In the genomic region with DNA sequence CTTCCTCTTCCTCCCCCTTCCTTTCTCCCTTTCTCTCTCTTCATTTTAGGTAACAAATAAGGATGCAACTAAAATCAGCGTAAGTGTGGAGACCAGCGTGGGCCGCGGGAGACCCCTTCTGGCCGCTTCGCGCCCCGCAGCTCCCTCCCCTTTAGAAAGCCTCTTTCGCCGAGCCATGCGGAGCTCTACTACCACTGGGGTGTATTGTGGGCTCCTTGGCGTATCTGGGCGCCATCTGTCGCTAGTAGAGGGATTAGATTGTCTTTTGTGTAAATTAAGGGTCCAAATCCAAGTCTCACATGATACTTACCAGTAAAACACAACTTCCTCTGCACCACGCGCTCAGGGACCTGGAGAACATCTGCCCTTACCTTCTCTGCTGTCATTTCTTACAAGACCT, we compare ENCODE assay signal across 8 mouse cellular contexts. TPM values are rescaled to one million over a fixed set of nuclear protein-coding genes. Genes with fewer than 3 reads are reported as not detected.
A peak's percentile ranks its signal among the peaks of the same experiment; 100 is the strongest.
DNase-seq lines count a peak whose midpoint lies in the region; ATAC-seq and TF ChIP-seq lines count a peak whose summit lies in the region.

No protein-coding gene starts in this region.

- H3K36me3 ChIP-seq in CH12.LX (replicated peaks in 1 of 2; ENCODE audit: control insufficient read depth in 1 of 2, insufficient read depth in 1 of 2, low read length in 1 of 2) = no peaks in the 10 kb centered on the region
- no peaks in the 10 kb centered on the region for H3K36me3 ChIP-seq in forebrain, embryonic 15.5 days
- H3K36me3 ChIP-seq in hindbrain, embryonic 11.5 days (ENCODE audit: control insufficient read depth, insufficient read depth, low read length) = no peaks in the 10 kb centered on the region
- no peaks in the 10 kb centered on the region for H3K36me3 ChIP-seq in lung, embryonic 15.5 days

- H3K27me3 ChIP-seq in CH12.LX (replicated peaks) = no peaks in the 10 kb centered on the region
- H3K27me3 ChIP-seq in forebrain, embryonic 15.5 days = peaks cover 10% of the 10 kb centered on the region
- peaks cover 17% of the 10 kb centered on the region; the same call in 1 of the 2 replicates for H3K27me3 ChIP-seq in hindbrain, embryonic 11.5 days (ENCODE audit: control insufficient read depth, insufficient read depth, low read length)
- peaks cover 77% of the 10 kb centered on the region for H3K27me3 ChIP-seq in lung, embryonic 15.5 days

- dilution Hi-C loops in CH12.LX (cut with MboI; ENCODE audit: extremely low pct_ligation_motif_present, extremely low pct_unique_long_range_greater_than_20kb, low sequenced_read_pairs) = no loop called here

- 2% methylated on average over 16 of the region's 16 CpGs for WGBS in forebrain, embryonic 15.5 days
- 4% methylated on average over 16 of the region's 16 CpGs for WGBS in hindbrain, embryonic 11.5 days
- WGBS in lung, embryonic 15.5 days = 1% methylated on average over 16 of the region's 16 CpGs

- peaks cover 15% of the 10 kb centered on the region for H3K9me3 ChIP-seq in CH12.LX (replicated peaks; ENCODE audit: low read length)
- H3K9me3 ChIP-seq in forebrain, embryonic 15.5 days = no peaks in the 10 kb centered on the region
- H3K9me3 ChIP-seq in hindbrain, embryonic 11.5 days (ENCODE audit: control insufficient read depth, low read length) = no peaks in the 10 kb centered on the region
- H3K9me3 ChIP-seq in lung, embryonic 15.5 days = no peaks in the 10 kb centered on the region

- ATAC-seq in forebrain, embryonic 15.5 days (replicated peaks) = peak; percentile 86
- ATAC-seq in hindbrain, embryonic 11.5 days (ENCODE audit: low FRiP score) = peak; percentile 71
- ATAC-seq in lung, embryonic 15.5 days (ENCODE audit: borderline replicate concordance, extremely low read depth, low FRiP score, low TSS enrichment) = peak; percentile 62; the same call in 1 of the 2 replicates

- peak; percentile 45 for DNase-seq in CH12.LX (ENCODE audit: extremely low read depth)
- DNase-seq in brain, embryonic 14.5 days (ENCODE audit: low read depth) = peak; percentile 96
- DNase-seq in hindbrain, embryonic 11.5 days (ENCODE audit: low spot score) = peak; percentile 85
- peak; percentile 67 for DNase-seq in layer of hippocampus, adult 9-10 months (ENCODE audit: low spot score)
- DNase-seq in right cerebral cortex, adult 18-20 months = peak; percentile 89
- no peak for DNase-seq in spleen, postnatal 36 days (ENCODE audit: low spot score in 2 of 2)

- TF ChIP-seq RAD21 in CH12.LX (IDR thresholded peaks at IDR 0.05; ENCODE audit: low read depth, low read length) = peak; percentile 55

- TF ChIP-seq POLR2A in CH12.LX (IDR thresholded peaks at IDR 0.05; ENCODE audit: low read depth, low read length) = no peak
- TF ChIP-seq POLR2A in brain, embryonic 14.5 days (IDR thresholded peaks at IDR 0.05; ENCODE audit: borderline replicate concordance, extremely low read depth, insufficient read depth, insufficient read length, poor library complexity, severe bottlenecking) = no peak

- H3K4me2 ChIP-seq in CH12.LX (ENCODE audit: insufficient read depth, low read depth, poor library complexity, severe bottlenecking) = no peak overlapping the region
- peak overlapping the region; percentile 90 for H3K4me2 ChIP-seq in forebrain, embryonic 15.5 days (replicated peaks)
- peak overlapping the region; percentile 19 for H3K4me2 ChIP-seq in hindbrain, embryonic 11.5 days (replicated peaks; ENCODE audit: low read depth, low read length)
- H3K4me2 ChIP-seq in lung, embryonic 15.5 days = no peak overlapping the region

- in situ Hi-C loops in CH12.LX (cut with MboI; ENCODE audit: low pct_ligation_motif_present, low pct_unique_long_range_greater_than_20kb, low sequenced_read_pairs) = no loop called here

- TF ChIP-seq EP300 in CH12.LX (IDR thresholded peaks at IDR 0.05; ENCODE audit: low read length) = no peak

- no peaks in the 10 kb centered on the region for H3K79me2 ChIP-seq in CH12.LX (replicated peaks; ENCODE audit: control insufficient read depth, extremely low read depth, insufficient read depth, poor library complexity, severe bottlenecking)

- H3K4me3 ChIP-seq in CH12.LX (replicated peaks in 1 of 3; ENCODE audit: low read depth in 2 of 3, low read length in 2 of 3, poor library complexity in 1 of 3) = no peak overlapping the region
- H3K4me3 ChIP-seq in forebrain, embryonic 15.5 days = peak overlapping the region; percentile 64
- no peak overlapping the region for H3K4me3 ChIP-seq in hindbrain, embryonic 11.5 days (ENCODE audit: low read depth, low read length)
- H3K4me3 ChIP-seq in lung, embryonic 15.5 days = no peak overlapping the region

- TF ChIP-seq CTCF in CH12.LX (conservative IDR thresholded peaks at IDR 0.05 in 1 of 2, IDR thresholded peaks at IDR 0.05 in 1 of 2; ENCODE audit: low read depth in 2 of 2, low read length in 2 of 2) = peak; percentile 18 to 54; a peak in 2 of 4 replicates
- peak; percentile 99 for TF ChIP-seq CTCF in brain, embryonic 14.5 days (IDR thresholded peaks at IDR 0.05; ENCODE audit: borderline replicate concordance, extremely low read depth, insufficient read depth, insufficient read length)

- H3K27ac ChIP-seq in CH12.LX (ENCODE audit: insufficient read depth, low read depth) = no peak overlapping the region
- peak overlapping the region; percentile 40; the same call in 1 of the 2 replicates for H3K27ac ChIP-seq in forebrain, embryonic 15.5 days (replicated peaks)
- no peak overlapping the region for H3K27ac ChIP-seq in hindbrain, embryonic 11.5 days (ENCODE audit: low read depth, low read length)
- no peak overlapping the region for H3K27ac ChIP-seq in lung, embryonic 15.5 days

- no peaks in the 10 kb centered on the region for H3K4me1 ChIP-seq in CH12.LX (ENCODE audit: control insufficient read depth in 1 of 2, insufficient read depth in 2 of 2)
- peaks cover 38% of the 10 kb centered on the region for H3K4me1 ChIP-seq in forebrain, embryonic 15.5 days
- peaks cover 6% of the 10 kb centered on the region for H3K4me1 ChIP-seq in hindbrain, embryonic 11.5 days (replicated peaks; ENCODE audit: control insufficient read depth, insufficient read depth, low read length)
- 0 out of 2 replicates have a peak, but pooled peaks cover 4% of the 10 kb centered on the region for H3K4me1 ChIP-seq in lung, embryonic 15.5 days

- no peak overlapping the region for H3K9ac ChIP-seq in CH12.LX (ENCODE audit: insufficient read depth, low read depth)
- 0 out of 2 replicates have a peak overlapping the region, but pooled peaks have one; percentile 20 for H3K9ac ChIP-seq in forebrain, embryonic 15.5 days (replicated peaks)
- no peak overlapping the region for H3K9ac ChIP-seq in hindbrain, embryonic 11.5 days (ENCODE audit: low read depth, low read length)
- no peak overlapping the region for H3K9ac ChIP-seq in lung, embryonic 15.5 days

TF ChIP-seq in CH12.LX, 34 proteins besides CTCF, POLR2A, EP300 and RAD21:
- TF ChIP-seq RCOR1 (conservative IDR thresholded peaks at IDR 0.05; ENCODE audit: low read depth, low read length) (no peak), ZMIZ1 (IDR thresholded peaks at IDR 0.05; ENCODE audit: low read depth, low read length) (no peak), SMC3 (IDR thresholded peaks at IDR 0.05; ENCODE audit: low read depth, low read length) (peak; percentile 40), IRF4 (IDR thresholded peaks at IDR 0.05; ENCODE audit: low read depth, low read length) (no peak), TBP (conservative IDR thresholded peaks at IDR 0.05; ENCODE audit: low read depth, low read length) (no peak), MXI1 (IDR thresholded peaks at IDR 0.05; ENCODE audit: low read depth, low read length) (no peak), KAT2A (IDR thresholded peaks at IDR 0.05; ENCODE audit: insufficient replicate concordance, low read length) (no peak), MAX (IDR thresholded peaks at IDR 0.05; ENCODE audit: low read length) (no peak)

RNA-seq across cellular contexts. Expression of a gene that starts 3.1 kb away (rescaled TPM):
- total RNA-seq in CH12.LX (2012; rRNA removed) (not detected in 2 replicates), CH12.LX (2014; rRNA removed) (not detected in 2 replicates)
- not detected in 2 replicates for polyA plus RNA-seq in CH12.LX (2012; ENCODE audit: insufficient read length, low read depth)
- 84.0 and 92.0 TPM in 2 replicates for polyA plus RNA-seq in brain, embryonic 14.5 days (2012; rRNA removed)
- 18.0 and 19.1 TPM in 2 replicates for polyA plus RNA-seq in forebrain, embryonic 15.5 days (2015; fragmentation: Nextera tagmentation; extraction: Ambion mirVana)
- 11.7 and 12.8 TPM in 2 replicates for polyA plus RNA-seq in hindbrain, embryonic 11.5 days (2014; fragmentation: Nextera tagmentation; extraction: Ambion mirVana)
- polyA plus RNA-seq in lung, embryonic 15.5 days (2015; fragmentation: Nextera tagmentation; extraction: Ambion mirVana) = 0.65 and 0.96 TPM in 2 replicates

Comparison
In these comparisons a context has a peak if more than half of its experiments do, and no peak if none do; other contexts are left out.
1. DNase-seq: peak in CH12.LX (single experiment), brain, embryonic 14.5 days (single experiment), hindbrain, embryonic 11.5 days (single experiment), layer of hippocampus, adult 9-10 months (single experiment) and right cerebral cortex, adult 18-20 months (single experiment); none in spleen, postnatal 36 days (0 of 2).
2. H3K4me2 ChIP-seq: peak in forebrain, embryonic 15.5 days (single experiment) and hindbrain, embryonic 11.5 days (single experiment); none in CH12.LX (single experiment) and lung, embryonic 15.5 days (single experiment).
3. Peak in every context shown above with its lines, with median percentiles within 50 percentile points of each other: ATAC-seq.